Mouse (Mus musculus): Measurements from ENCODE around the gene Ykt6.

- no peak for TF ChIP-seq POLR2A (IDR thresholded peaks at IDR 0.05; ENCODE audit: borderline replicate concordance, control insufficient read depth, low read depth, low read length)
- TF ChIP-seq CTCF (IDR thresholded peaks at IDR 0.05; ENCODE audit: control insufficient read depth, insufficient read depth, low read length): no peak
Measured at GRCm38 (mm10) chr11:5945096-5945495, 10.4 kb upstream of the Ykt6 start.

Data from bone marrow, adult 2 months (tissue).